Mouse (Mus musculus) gastrocnemius, postnatal 4 days (tissue): ENCODE measurements at regions not wholly inside any gene's neighbourhood (a gene's known extent, or its start where the extent isn't known, plus 50 kb on each side); places are given as distances from the start of the nearest gene placed in this dataset.

ENCODE experiments used
- DNase-seq, 2 experiments: peaks; one replicate each; pipeline ENCODE4 v3.0.0; 2021 to 2022; ENCODE audit warnings: low spot score in 2 of 2, mixed read lengths in 2 of 2

DNA sequence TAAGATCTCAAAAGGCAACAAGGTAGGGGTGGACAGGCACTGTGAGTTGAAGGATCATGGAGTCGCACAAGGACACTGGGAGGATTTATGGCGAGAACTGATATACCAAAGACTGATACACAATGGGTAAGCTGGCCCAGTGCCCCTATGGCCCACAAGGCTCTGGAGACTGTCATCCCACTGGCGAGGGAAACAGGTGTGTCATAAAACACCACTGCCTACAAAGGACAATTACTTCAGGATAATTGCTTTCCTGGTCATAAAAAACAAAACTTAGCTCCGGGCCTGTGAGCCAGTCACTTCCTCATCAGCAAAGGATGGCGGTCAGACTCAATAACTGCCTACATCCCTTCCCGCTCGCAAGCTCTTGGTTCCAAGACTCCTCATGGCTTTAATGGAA, 105.3 kb upstream of the Zfp703 start:
- DNase-seq: no peak

DNA sequence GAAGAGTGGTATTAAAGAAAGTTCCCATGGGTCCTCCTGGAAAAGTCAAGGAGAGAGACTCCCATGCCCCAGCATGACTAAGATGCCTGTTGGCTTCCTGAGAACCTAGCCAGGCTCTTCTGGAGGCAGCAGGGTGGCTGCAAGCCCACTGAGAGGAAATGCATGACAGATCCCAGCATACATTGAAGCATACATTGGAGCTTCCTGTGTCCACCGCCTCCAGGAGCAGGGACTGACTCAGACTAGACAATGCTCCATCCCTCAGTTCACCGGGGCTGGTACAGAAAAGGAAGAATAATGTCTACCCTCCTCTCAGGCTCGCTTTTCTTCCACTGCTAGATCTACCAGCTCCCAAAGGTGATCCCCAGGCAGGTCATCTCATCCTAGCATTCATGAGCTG, 104.7 kb upstream of the Zfp703 start:
- no peak for DNase-seq

DNA sequence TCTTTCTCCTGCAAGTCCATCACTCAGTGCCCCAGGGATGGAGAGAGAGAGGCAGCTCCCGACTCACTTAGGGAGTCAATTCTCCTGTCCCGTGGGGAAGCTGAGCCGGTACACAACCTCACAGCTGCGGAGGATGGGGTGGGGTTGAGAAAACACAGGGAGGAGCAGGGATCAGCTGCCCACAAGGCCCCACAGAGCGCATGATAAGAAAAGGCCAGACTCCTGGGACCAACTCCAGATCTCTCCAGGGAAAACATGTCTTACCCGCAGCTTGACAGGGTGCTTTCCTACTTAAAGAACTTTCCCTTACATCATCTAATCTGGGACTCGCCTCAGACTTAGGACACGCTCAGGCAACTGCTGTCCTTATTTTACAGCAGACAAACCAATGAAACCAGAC, 104.3 kb upstream of the Zfp703 start:
- DNase-seq: no peak

DNA sequence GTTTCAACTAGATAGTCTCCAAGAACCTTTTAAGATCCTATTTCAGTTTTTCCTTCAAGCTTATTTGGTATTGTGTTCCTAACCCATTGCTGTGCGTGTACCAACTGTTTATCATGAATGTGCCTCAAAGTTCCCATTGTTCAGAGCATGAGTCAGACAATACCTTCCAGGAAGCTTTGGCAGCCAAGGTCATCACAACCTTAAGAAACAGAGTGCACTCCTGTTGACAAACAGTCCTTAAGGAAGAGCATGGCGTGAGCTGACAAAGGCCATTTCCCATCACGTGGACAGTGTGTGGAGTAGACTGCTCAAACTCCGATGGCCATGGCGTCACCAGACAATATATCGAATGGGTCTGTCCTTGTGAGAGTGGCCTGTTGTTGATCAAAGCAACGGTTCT, 96.9 kb upstream of the Zfp703 start:
- no peak for DNase-seq

DNA sequence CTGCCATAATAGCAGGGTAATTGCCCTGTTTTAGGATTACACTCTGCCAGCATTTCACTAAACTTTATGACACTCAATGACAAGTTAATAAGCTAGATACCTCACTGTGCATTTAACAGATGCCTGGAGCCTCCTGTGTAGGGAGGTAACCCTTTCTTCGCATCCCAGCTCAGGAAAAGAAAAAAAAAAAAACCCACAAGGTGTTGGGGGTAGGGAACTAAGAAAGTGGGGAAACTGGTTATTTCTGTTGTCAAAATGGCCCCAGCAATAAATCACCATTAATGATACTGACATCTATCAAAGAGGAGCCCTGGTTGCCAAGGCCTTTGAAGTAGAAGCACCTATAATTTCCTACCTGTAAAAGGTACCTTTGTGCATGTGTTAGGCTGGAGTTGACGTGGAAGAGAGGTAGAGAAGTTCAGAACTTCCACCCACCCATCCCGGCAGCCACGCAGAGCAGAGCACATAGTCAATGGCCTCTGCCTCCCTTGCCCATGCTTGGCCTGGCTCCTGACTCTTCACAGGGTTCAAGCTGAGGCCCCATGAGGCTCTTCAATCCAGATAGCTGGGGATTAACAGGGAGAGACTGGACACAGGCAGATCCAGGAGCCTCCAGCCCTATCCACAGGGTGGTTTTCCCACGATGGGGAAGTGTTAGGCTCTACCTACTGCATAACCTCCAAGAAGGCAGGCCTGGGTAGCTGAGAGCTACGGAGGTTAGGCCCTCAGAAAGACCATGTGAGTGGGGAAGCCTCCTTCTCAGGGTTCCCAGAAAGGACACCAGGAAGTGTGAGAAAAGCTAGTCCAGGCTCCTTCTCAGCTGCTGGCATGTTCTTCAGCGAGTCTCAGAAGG, 95.6 kb upstream of the Zfp703 start:
- no peak for DNase-seq

DNA sequence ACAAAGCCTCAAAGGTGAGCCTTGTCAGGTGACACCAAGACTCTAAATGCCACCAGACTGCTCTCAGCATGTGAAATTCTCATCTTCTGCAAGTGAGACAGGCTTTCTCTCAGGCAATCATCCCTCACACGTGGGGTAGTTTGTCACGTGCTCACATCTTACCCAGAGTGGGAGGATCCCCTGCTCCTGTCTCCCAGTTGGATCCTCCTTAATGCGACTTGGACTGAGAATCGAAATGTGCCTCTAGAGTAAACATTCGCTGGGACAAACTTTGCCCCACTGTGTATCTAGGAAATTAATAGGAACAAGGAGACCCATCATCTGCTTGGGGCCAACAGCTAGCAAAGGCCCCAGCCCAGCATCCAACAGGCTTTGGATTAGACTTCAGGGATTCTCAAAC, 94.5 kb upstream of the Zfp703 start:
- DNase-seq: no peak

DNA sequence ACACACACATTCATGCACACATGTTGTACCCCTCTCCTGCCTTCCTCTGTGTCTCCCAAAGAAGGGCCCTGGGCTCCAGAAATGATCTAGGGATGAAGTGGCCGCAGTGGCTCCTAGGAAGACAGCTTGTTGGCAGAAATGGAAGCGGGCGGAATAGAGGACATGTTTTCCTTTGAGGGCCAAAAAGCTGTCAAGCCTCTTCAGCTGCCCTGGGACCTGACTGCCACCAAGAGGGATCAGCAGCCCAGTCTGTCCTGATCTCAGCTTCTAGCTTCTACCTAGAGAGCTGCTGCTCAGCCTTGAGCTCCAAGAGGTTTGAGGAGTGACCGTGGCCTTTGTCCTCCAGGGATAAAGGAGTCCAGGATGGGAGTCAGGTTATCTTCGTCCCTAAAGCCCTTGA, 93.8 kb upstream of the Zfp703 start:
- no peak for DNase-seq

DNA sequence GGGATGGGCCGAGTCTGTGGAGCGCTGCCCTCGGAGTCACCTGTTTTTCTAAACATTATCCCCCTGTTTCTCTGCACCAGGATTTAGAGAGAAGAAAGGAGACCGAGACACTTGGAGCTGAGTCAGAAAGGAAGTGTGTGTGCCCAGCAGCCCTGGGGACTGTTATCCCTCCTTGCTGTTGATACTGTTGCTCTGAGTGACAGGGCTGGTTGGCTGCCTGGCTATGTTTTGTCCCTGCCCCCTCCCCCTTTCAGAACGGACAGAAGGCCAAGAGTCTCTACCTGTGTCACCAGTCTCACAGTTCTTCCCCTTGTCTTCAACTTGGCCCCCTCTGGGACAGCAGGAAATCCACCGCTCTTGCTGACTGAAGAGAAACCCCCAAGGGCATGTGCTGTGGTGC, 93.4 kb upstream of the Zfp703 start:
- DNase-seq: no peak

DNA sequence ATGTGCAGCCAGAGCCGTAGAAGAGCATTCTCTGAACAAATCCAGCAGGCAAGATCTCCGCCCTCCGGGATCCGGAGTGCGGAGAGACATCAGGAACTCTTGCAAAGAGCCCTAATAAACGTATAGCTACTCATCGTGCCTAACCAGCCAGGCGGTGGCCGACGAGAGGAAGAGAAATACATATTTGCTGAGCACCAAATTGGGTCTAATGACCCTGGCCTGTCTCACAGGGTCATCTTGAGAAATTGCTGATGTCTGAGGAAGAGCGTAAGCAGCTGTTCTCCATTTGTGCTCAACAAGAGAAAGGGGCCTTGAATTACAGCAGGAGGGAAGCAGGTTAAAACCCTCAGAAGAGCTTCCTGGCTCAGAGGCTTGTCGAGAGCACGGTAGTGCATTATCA, 92.8 kb upstream of the Zfp703 start:
- no peak for DNase-seq

DNA sequence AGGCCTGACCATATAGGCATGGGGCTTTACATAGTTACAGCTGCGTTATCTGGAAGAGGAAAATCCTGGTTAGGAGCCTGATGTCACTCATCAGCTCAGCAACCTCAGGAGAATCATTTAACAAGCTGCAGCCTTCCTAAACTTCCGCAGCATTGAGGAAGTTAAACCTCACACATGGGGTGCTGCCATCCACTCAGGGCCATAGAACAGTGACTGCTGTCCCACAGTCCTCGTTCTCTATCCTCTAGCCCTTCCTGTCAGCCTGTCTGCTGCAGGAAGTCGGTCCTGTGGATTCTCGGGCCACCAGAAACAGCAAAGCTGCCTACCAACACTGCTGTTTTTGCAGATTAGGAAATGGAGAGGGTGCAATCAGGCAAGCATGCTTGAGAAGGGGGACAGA, 91.8 kb upstream of the Zfp703 start:
- DNase-seq: no peak

DNA sequence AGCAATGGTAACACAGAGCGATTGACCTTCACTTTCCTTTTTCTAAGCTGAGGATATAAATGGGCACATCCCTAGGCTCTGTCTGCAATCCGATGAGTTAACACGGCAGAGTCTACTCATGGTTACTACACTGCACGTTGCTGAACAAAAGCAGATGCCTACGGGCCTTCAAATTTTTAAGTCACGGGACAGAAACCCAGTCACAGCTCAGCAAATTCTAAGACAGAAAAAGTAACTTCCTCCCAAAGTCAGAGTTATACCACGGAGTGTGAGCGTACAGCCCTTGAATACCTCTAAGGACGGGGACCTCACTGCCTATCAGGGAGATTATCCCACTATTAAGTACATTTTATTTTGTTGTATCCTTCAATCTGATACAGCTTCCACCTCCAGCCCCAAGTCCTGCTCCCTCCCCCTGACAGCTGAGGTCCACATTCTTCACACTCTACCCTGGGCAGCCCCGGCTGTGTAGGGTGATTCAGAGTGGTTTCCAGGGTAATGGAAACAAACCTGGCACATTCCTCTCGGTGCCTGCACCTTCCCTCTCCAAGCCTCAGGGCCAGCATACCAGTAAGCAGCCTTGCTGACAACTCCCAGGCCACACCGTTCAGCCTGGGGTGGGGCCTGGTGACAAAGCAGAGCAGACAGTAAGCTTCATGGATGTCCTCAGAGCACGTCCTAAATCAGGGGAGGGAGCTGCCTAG, 90.2 kb upstream of the Zfp703 start:
- no peak for DNase-seq

DNA sequence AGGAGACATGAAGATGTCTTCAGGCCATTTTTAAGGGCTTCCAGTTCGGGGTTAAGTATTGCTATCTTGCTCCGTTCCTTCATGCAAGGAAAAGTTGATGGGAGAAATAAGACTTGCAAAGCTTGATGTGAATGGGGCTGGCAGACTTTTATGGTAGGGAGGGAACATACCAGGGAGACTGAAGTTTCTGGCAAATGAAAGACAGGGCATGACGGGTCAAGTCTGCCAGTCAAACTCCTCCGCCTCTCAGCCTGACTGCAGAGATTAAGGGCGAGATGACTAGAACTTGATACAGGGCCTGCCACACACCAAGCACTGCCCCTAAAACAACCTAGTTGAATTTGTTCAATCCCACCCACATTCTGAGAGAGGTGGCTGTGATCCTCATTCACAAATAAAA, 89.6 kb upstream of the Zfp703 start:
- no peak for DNase-seq

DNA sequence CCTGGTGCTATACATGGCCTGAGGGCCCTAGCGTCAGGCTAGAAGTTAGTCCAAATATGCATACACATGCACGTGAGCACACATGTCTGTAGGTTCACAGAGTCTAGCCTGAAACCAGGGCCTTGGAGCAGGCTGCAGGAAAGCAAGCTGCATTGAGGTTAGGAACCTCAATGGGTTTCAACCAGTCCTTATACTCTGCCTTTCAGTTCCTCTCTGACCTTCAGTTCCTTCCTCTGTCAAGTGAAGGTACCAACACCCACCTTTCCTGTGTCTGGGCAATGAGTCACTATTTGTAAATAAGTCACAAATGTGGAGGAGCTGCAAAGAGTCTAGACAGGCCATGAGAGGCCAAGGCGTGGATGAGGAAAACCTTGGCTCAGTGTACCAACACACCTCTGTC, 89.1 kb upstream of the Zfp703 start:
- no peak for DNase-seq

DNA sequence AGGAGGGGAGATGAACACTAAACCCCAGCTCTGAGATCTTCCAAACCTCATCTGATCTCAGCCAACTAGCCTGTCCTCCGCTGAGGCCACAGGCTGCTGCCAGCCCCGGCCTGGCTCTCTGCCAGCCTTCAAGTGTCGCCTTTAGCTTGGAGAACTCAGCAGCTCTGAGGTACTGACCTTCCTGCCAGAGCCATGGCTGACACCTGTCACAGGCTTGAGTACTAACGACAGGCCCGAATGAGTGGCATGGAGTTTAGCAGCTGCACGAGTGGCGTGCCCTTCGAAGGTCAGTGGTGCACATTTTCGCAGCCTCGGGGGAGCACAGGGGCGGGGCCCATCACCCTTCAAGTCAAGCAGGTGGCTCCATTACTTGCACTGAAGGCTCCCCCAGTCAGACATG, 85.2 kb upstream of the Zfp703 start:
- peak in 1 of 2 experiments; percentile 55 for DNase-seq

DNA sequence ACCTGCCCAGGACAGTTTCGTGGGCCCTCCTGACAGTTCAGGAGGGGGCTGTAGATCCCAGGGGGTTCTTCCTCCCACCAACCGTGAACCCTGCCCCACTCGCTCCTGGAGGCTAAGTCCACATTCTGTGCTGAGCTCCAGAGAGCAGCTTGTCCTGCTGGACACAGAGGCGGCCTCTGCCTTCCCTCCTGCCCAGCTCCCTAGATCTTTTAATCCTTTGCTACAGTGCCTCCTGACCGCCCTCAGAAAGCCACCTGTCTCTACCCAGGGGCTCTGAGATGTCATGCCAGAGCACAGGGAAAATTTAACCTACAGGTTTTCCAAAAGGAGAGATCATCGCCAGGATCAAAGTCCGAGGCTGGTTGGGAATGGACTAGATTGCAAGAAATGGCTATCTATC, 84.7 kb upstream of the Zfp703 start:
- DNase-seq: no peak

DNA sequence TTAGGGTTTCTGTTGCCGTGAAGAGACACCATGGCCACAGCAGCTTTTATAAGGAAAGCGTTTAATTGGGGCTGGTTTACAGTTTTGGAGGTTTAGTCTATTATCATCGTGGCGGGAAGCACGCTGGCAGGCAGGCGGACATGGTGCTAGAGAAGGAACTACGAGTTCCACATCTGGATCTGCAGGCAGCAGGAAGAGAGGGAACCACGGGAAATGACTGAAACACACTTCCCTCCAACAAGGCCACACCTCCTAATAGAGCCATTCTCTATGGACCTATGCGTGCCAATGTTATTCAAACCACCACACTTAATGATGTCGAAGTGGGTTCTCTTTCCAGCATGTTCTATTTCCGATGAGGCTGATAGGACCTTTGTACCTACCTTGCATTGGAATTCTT, 81.3 kb upstream of the Zfp703 start:
- DNase-seq: no peak

DNA sequence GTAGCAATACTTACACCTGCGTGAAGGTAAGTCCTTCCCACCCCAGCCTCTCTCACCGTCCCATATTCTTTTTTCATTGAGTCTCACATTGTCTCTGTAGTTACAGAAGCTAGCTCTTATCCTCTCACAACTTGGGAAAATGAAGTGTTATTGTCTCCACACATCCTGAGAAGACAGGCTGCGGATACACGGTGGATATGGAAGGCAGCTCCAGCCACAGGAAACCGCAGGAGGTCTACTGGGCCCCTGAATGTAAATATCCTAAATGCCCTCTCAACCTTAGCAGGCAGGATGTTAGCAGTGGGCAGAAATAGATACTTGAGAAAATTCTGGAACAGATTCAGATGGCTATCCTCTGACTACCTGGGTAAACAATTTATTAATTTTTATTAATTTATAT, 73.8 kb upstream of the Zfp703 start:
- DNase-seq: no peak

DNA sequence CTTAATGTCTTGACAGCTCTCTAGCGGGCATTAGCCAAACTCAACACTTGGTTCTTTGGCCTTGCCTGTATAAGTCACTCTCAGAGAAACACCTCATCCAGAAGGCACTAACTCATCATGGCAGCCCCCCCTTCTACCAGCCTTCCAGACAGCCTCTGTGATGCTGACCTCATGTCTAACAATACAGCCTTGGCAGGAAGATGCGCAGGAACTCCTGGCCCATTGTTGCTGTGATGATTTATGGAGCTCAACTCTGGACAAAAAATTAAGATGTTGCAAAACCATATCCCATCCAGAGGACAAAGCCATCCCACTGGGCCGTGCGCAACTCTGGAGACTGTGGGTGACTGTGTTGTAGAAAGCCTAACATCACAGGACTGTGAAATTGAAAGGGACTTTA, 70.9 kb upstream of the Zfp703 start:
- DNase-seq: no peak

DNA sequence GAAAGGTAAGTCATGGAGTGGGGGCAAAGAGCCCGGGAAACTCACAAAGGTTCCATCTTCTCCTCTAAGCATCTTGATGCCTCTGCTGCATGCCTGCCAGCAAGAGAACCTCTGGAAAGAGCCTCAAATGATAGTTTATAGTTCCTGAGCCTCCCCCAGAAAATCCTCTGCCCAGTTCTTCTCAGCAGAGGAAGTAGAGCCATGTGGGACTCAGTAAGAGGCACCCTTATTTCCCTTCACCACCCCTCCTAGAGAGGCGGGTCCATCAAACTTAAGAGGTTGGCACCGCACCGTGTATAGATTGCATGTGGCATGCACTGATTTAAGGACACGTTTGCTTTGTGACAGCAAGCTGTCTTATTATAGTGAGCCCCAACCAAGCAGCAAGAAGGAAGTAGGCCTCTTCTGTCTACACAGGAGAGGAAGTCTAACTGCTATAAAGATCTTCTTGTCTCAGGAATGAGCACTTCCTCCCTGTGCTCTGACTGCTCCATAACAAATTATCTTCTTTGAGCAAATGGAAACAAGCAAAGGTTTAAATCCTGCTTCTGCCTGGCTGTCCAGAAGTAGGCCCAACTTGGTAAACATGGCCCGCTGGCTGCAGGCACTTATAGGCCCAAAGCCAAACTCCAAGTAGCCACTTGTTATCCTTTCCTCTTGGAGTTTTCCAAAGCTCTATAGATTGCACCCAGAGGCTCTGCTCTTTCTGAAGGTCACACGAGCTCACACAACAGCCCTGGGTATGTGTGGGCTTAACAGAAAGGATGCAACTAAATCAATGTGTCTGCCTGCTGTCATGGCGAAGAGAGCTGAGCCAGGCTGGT, 69.6 kb upstream of the Zfp703 start:
- DNase-seq: no peak

DNA sequence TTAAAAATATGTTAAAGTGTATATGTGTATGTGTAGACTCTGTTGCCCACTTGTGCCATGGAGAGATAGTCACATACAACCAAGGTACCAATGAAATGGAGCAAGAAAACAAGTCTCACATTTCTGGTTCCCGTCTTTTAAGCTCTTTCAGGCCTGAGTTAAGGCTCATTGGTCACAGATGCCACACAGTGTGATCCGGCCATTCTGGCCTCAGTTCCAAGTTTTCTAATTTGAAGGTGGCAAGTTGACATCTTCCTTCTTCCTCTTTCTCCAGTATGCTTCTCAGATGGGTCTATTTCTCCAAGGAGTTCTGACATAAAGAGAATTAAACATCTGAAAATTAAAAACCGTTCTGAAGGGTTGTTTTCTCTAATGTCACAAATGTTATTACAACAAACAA, 66.9 kb upstream of the Zfp703 start:
- no peak for DNase-seq

DNA sequence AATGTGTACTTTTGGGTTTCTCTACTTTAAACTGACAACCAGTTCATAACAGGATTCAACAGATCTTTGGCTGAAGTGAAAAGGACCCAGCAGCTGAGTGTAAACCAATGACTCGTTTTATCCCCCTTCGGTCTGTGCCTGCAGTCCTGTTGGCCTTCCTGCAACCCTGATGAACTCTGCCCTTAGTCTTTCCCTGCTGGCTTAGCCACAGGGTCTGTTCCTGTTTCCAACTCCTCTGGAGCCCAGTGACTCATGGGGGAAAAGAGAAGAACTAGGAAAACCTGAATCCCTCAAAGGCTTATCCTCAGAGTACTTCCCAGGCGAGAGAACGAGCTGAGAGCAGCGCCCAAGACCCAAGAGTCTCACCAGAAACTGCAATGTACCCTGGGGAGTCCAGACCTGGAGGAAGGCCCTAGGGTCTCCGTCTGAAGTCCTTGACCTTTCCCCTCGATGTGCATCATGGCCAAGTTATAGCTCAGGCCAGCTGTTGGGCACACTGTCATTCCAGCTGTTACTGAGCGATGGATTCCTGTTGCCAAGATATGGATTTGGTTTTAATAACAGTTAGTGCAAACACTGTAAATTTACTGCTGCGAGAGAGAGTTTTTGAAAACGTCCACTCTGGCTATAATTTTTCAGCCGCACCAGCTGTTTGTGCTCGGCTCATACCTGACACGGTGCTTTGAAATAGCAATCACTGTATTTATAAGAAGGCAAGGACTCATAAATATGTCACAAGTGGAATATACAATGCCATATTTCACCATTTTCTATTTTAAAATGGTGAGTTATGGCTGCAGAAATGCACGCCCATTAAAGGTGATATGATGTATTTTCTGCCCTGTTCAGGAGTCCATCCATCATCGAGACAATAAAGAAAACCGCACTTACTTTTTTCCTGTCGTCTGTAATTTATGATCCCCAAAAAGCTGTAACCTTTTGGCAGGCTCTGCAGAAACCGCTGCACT, 63.3 kb upstream of the Zfp703 start:
- DNase-seq: no peak
